Mouse (Mus musculus): ENCODE data around the gene Uqcc2. TPM values are rescaled to one million over a fixed set of nuclear protein-coding genes. Genes with fewer than 3 reads are reported as not detected.

Gene Uqcc2
- polyA plus RNA-seq, 1 experiment from 2014 or later: 307 TPM

GRCm38 (mm10) chr17:27169952-27170695, 36.4 kb upstream of the Uqcc2 start:
- 78% methylated on average over 11 of the region's 11 CpGs for WGBS
- H3K9ac ChIP-seq: no peak overlapping the region

GRCm38 (mm10) chr17:27168569-27168968, 34.9 kb upstream of the Uqcc2 start:
- Histone ChIP-seq H3K4me1 (peaks cover 15% of the 10 kb centered on the region), H3K36me3 (no peaks in the 10 kb centered on the region), H3K9me3 (no peaks in the 10 kb centered on the region), H3K4me2 (replicated peaks) (no peak overlapping the region), H3K27me3 (replicated peaks) (no peaks in the 10 kb centered on the region; the same call in 1 of the 2 replicates), H3K9ac (no peak overlapping the region), H3K27ac (no peak overlapping the region), H3K4me3 (no peak overlapping the region)
- WGBS: 94% methylated on average over 4 of the region's 4 CpGs
- ATAC-seq (ENCODE audit: low FRiP score, low read depth): no peak

More at GRCm38 (mm10) chr17:27169952-27170695, 36.4 kb upstream of the Uqcc2 start:
- no peak overlapping the region for H3K4me2 ChIP-seq (replicated peaks)
- no peaks in the 10 kb centered on the region for H3K36me3 ChIP-seq
- no peak for ATAC-seq (ENCODE audit: low FRiP score, low read depth)
- no peaks in the 10 kb centered on the region; the same call in 1 of the 2 replicates for H3K27me3 ChIP-seq (replicated peaks)
- no peak overlapping the region for H3K4me3 ChIP-seq
- H3K27ac ChIP-seq: no peak overlapping the region
- peaks cover 18% of the 10 kb centered on the region for H3K4me1 ChIP-seq
- H3K9me3 ChIP-seq: no peaks in the 10 kb centered on the region

- no peak for ATAC-seq (ENCODE audit: low FRiP score, low read depth)
- H3K36me3 ChIP-seq: no peaks in the 10 kb centered on the region
- no peak within 1 kb of the TSS for H3K4me3 ChIP-seq
- no peaks in the 10 kb centered on the region for H3K9me3 ChIP-seq
- no peak within 1 kb of the TSS for H3K4me2 ChIP-seq (replicated peaks)
- no peaks in the 10 kb centered on the region; the same call in 1 of the 2 replicates for H3K27me3 ChIP-seq (replicated peaks)
- no peak within 1 kb of the TSS for H3K27ac ChIP-seq
- H3K4me1 ChIP-seq: peaks cover 18% of the 10 kb centered on the region
- H3K9ac ChIP-seq: no peak within 1 kb of the TSS; the same call in 1 of the 2 replicates
- 68% methylated on average over 4 of the region's 4 CpGs for WGBS
Measured at GRCm38 (mm10) chr17:27167545-27167944, 33.8 kb upstream of the Uqcc2 start, which contains the start of gene Ip6k3. Gene Ip6k3 (minus strand): TSS chr17:27167795.

- H3K36me3 ChIP-seq: no peaks in the 10 kb centered on the region
- no peak overlapping the region for H3K27ac ChIP-seq
- WGBS: 71% methylated on average over 6 of the region's 6 CpGs
- no peak overlapping the region for H3K9ac ChIP-seq
- H3K27me3 ChIP-seq (replicated peaks): no peaks in the 10 kb centered on the region; the same call in 1 of the 2 replicates
- ATAC-seq (ENCODE audit: low FRiP score, low read depth): no peak
- H3K4me2 ChIP-seq (replicated peaks): no peak overlapping the region
- no peak overlapping the region for H3K4me3 ChIP-seq
- H3K9me3 ChIP-seq: no peaks in the 10 kb centered on the region
- peaks cover 18% of the 10 kb centered on the region for H3K4me1 ChIP-seq
Measured at GRCm38 (mm10) chr17:27166901-27167300, 33.2 kb upstream of the Uqcc2 start.

GRCm38 (mm10) chr17:27165054-27165773, 31.5 kb upstream of the Uqcc2 start:
- Histone ChIP-seq H3K27ac (no peak overlapping the region), H3K36me3 (no peaks in the 10 kb centered on the region), H3K4me1 (peaks cover 18% of the 10 kb centered on the region), H3K4me2 (replicated peaks) (no peak overlapping the region), H3K9ac (no peak overlapping the region), H3K27me3 (replicated peaks) (no peaks in the 10 kb centered on the region), H3K4me3 (no peak overlapping the region), H3K9me3 (no peaks in the 10 kb centered on the region)
- ATAC-seq (ENCODE audit: low FRiP score, low read depth): no peak
- 48% methylated on average over 8 of the region's 8 CpGs for WGBS

- WGBS: 77% methylated on average over 4 of the region's 4 CpGs
- ATAC-seq (ENCODE audit: low FRiP score, low read depth): no peak
- H3K27me3 ChIP-seq (replicated peaks): no peaks in the 10 kb centered on the region
Measured at GRCm38 (mm10) chr17:27160905-27161304, 27.2 kb upstream of the Uqcc2 start.

GRCm38 (mm10) chr17:27159169-27159568, 25.5 kb upstream of the Uqcc2 start:
- Histone ChIP-seq H3K4me3 (no peak overlapping the region), H3K27me3 (replicated peaks) (no peaks in the 10 kb centered on the region), H3K9ac (no peak overlapping the region), H3K4me2 (replicated peaks) (no peak overlapping the region), H3K27ac (no peak overlapping the region), H3K9me3 (no peaks in the 10 kb centered on the region), H3K36me3 (no peaks in the 10 kb centered on the region), H3K4me1 (0 out of 2 replicates have a peak, but pooled peaks cover 9% of the 10 kb centered on the region)
- no peak for ATAC-seq (ENCODE audit: low FRiP score, low read depth)
- WGBS: 79% methylated on average over 7 of the region's 7 CpGs

More at GRCm38 (mm10) chr17:27160905-27161304, 27.2 kb upstream of the Uqcc2 start:
- Histone ChIP-seq H3K9ac (no peak overlapping the region), H3K4me3 (no peak overlapping the region), H3K27ac (no peak overlapping the region), H3K36me3 (no peaks in the 10 kb centered on the region), H3K9me3 (no peaks in the 10 kb centered on the region), H3K4me1 (peaks cover 15% of the 10 kb centered on the region; the same call in 1 of the 2 replicates), H3K4me2 (replicated peaks) (no peak overlapping the region)

GRCm38 (mm10) chr17:27158439-27158838, 24.7 kb upstream of the Uqcc2 start:
- Histone ChIP-seq H3K4me1 (peaks cover 11% of the 10 kb centered on the region; the same call in 1 of the 2 replicates), H3K27me3 (replicated peaks) (no peaks in the 10 kb centered on the region), H3K4me2 (replicated peaks) (no peak overlapping the region), H3K4me3 (no peak overlapping the region), H3K36me3 (no peaks in the 10 kb centered on the region), H3K9me3 (no peaks in the 10 kb centered on the region), H3K27ac (no peak overlapping the region), H3K9ac (no peak overlapping the region)
- 83% methylated on average over 6 of the region's 6 CpGs for WGBS
- ATAC-seq (ENCODE audit: low FRiP score, low read depth): no peak

GRCm38 (mm10) chr17:27155752-27156151, 22.0 kb upstream of the Uqcc2 start:
- H3K27ac ChIP-seq: no peak overlapping the region

GRCm38 (mm10) chr17:27154881-27155280, 21.2 kb upstream of the Uqcc2 start:
- peaks cover 13% of the 10 kb centered on the region; the same call in 1 of the 2 replicates for H3K4me1 ChIP-seq
- WGBS: 80% methylated on average over 6 of the region's 6 CpGs
- no peak for ATAC-seq (ENCODE audit: low FRiP score, low read depth)
- no peaks in the 10 kb centered on the region for H3K36me3 ChIP-seq
- H3K9me3 ChIP-seq: no peaks in the 10 kb centered on the region
- no peak overlapping the region for H3K4me3 ChIP-seq
- no peak overlapping the region for H3K9ac ChIP-seq
- H3K4me2 ChIP-seq (replicated peaks): no peak overlapping the region
- no peaks in the 10 kb centered on the region for H3K27me3 ChIP-seq (replicated peaks)
- H3K27ac ChIP-seq: no peak overlapping the region

More at GRCm38 (mm10) chr17:27155752-27156151, 22.0 kb upstream of the Uqcc2 start:
- Histone ChIP-seq H3K27me3 (replicated peaks) (no peaks in the 10 kb centered on the region), H3K4me1 (peaks cover 13% of the 10 kb centered on the region; the same call in 1 of the 2 replicates), H3K4me2 (replicated peaks) (no peak overlapping the region), H3K9me3 (no peaks in the 10 kb centered on the region), H3K36me3 (no peaks in the 10 kb centered on the region), H3K4me3 (no peak overlapping the region), H3K9ac (no peak overlapping the region)
- WGBS: 68% methylated on average over 8 of the region's 8 CpGs
- no peak for ATAC-seq (ENCODE audit: low FRiP score, low read depth)

GRCm38 (mm10) chr17:27154256-27154655, 20.5 kb upstream of the Uqcc2 start:
- Histone ChIP-seq H3K27me3 (replicated peaks) (no peaks in the 10 kb centered on the region), H3K36me3 (no peaks in the 10 kb centered on the region), H3K4me1 (peaks cover 15% of the 10 kb centered on the region), H3K9ac (no peak overlapping the region), H3K4me2 (replicated peaks) (no peak overlapping the region), H3K9me3 (no peaks in the 10 kb centered on the region), H3K4me3 (no peak overlapping the region), H3K27ac (no peak overlapping the region)
- 88% methylated on average over 14 of the region's 14 CpGs for WGBS
- ATAC-seq (ENCODE audit: low FRiP score, low read depth): no peak

GRCm38 (mm10) chr17:27153773-27154193, 20.1 kb upstream of the Uqcc2 start:
- 59% methylated on average over 9 of the region's 9 CpGs for WGBS
- H3K4me1 ChIP-seq: peaks cover 18% of the 10 kb centered on the region
- H3K27ac ChIP-seq: no peak overlapping the region

More at GRCm38 (mm10) chr17:27153773-27154193, 20.1 kb upstream of the Uqcc2 start:
- Histone ChIP-seq H3K9ac (no peak overlapping the region), H3K4me2 (replicated peaks) (no peak overlapping the region), H3K36me3 (no peaks in the 10 kb centered on the region), H3K4me3 (no peak overlapping the region), H3K9me3 (no peaks in the 10 kb centered on the region), H3K27me3 (replicated peaks) (no peaks in the 10 kb centered on the region)
- no peak for ATAC-seq (ENCODE audit: low FRiP score, low read depth)
